Mouse (Mus musculus) T-helper 2 cell (primary cell): Measurements from ENCODE around the gene Il23a.
"Not testable (repeated sequence)": the region's sequence is repeated elsewhere in the genome, so short reads cannot be mapped to it uniquely, and the experiment has no call there.

ENCODE experiments used
- in situ Hi-C: fragments of 300-600 bp; cut with MboI, MseI; formaldehyde crosslinking; loops from one replicate; pipeline ENCODE4 v1.15.1; 2025; ENCODE audit warnings: high pct_unique_total_duplicates

Il23a gene

DNA sequence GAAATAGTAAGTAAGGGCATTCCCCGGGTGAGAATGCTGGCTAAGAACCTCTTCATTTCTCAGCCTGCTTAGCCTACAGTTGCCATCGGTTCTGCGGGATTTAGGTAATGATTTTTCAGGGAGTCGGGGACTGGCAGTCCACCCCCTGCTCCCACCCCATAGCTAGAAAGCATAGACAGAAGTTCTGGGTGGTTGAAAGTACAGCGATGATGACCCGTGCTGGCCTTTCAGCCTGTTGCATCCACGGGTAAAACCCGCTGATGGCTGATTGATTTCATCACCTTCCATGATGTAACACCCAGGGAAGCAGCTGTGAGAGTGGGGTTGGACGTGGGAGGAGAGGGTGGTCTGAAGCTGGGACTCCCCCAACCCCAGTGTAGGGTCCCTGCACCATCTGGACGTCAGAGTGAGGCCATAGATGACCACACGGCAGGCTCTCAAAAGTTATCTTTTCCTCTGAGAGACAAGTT, at the start of gene Il23a:
Il23a (minus strand) TSS at position 51 of the 470 bp plus-strand sequence.
- in situ Hi-C loops = no loop called here

GRCm38 (mm10) chr10:128347541-128347940, 49.0 kb upstream of the Il23a start:
- in situ Hi-C loops = no loop called here

- in situ Hi-C loops = no loop called here
These were observed 46.2 kb upstream of the Il23a start for GRCm38 (mm10) chr10:128344568-128345275.

DNA sequence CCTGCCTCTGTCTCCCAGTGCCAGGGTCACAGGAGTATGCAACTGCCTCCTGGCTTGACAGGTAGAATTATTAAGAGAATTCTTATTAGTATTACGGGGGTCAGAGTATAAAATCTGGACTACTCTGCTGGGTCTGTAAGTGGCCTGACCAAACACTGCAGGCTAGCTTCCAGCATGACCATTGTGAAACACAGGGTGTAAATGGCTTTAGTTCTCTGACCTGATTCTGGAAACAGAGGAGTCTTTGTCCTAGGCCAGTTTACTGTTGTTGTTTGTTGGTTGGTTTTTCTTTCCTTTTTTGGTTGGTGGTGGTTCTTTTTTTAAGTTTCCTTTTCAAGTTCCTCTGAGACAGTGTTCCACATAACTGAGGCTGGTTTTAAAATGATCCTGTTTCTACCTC, 44.9 kb upstream of the Il23a start:
- in situ Hi-C loops = no loop called here

- in situ Hi-C loops = no loop called here
These were observed 41.7 kb upstream of the Il23a start for GRCm38 (mm10) chr10:128340257-128340656.

- in situ Hi-C loops = no loop called here
These were observed 40.4 kb upstream of the Il23a start for GRCm38 (mm10) chr10:128338948-128339347.

DNA sequence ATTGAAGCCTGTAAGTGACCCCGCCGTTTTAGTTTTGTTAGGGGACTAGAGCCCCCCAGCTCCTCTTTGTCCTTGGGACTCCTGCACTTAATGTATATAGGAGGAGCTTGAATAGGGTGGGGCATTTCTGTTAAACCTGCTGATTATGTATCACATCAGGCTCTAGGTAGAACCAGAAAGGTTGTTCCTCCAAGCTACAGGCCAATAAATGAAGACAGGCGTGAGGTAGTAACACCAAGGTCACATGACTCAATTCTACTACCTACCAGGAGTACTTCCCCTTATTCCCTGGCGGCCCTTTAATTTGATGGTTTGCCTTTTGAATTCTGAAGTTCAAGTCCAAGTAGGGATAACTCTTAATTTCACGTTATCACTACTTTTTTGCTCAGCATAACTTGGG, 39.9 kb upstream of the Il23a start:
- in situ Hi-C loops = no loop called here

DNA sequence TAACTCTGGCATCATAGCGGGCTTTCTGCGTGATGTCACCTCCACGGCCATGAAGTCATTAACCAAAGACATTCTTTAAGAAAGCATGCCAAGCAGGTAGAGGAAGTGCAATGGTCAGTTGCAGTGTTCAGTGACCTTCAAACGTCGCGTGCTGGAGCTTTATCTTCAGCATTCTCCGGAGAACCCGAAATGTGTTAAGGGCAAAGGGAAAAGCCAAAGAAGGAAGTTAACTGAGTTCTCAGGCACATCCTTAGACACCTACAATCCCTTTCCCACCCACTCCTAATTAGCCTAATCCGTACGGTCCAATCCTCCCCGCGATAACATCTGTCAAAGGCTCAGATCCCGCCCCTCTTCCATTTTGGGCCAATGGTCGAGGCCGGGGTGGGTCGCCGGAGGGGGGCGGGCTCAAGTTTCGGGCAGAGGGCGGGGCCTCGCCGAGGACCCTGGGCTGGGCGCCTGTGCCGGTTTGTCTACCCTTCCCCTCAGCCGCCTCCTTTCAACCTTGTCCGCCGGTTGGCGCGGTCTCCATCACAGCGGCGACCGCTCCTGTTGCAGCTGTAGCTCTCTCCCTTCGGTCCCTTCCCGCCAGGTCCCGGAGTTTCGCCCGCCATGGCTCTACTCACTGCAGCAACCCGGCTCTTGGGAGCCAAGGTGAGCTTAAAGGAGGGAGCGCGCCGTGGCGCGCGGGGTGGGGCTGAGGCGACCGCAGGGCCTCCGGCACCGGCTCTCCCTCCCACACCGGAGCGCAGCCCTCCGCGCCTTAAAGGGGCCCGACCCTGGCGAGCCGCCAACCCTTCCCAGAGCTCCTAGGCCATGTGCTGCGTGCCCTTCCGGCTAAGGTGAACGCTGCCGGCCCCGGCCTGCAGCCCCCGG, 39.0 kb upstream of the Il23a start, which contains the start of gene Cs:
Cs (plus strand) TSS at position 429 of the 876 bp plus-strand sequence.
- in situ Hi-C loops = no loop called here

- in situ Hi-C loops = no loop called here
These were observed 38.0 kb upstream of the Il23a start for GRCm38 (mm10) chr10:128336597-128336996.

GRCm38 (mm10) chr10:128336195-128336594, 37.6 kb upstream of the Il23a start:
- in situ Hi-C loops = no loop called here

- in situ Hi-C loops = no loop called here
These were observed 37.0 kb upstream of the Il23a start for GRCm38 (mm10) chr10:128335582-128335981.

- in situ Hi-C loops = not testable (repeated sequence)
These were observed 34.1 kb upstream of the Il23a start for GRCm38 (mm10) chr10:128332358-128333249.

DNA sequence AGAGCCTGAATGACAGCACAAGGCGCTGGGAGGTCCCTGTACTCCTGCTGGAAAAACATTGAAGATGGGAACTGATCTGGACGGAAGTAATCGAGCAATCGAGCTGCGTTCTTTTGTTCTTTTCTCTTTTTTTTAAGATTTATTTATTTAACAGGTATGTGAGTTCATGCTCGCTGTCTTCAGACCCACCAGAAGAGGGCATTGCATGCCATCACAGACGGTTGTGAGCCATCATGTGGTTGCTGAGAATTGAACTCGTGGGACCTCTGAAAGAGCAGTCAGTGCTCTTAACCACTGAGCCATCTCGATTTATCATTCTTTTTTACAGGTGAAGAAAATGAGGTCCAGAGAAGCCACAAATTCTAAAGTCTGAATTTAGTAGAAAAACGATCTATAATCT, 29.1 kb upstream of the Il23a start:
- in situ Hi-C loops = no loop called here

GRCm38 (mm10) chr10:128326825-128327224, 28.3 kb upstream of the Il23a start:
- in situ Hi-C loops = no loop called here

GRCm38 (mm10) chr10:128323516-128323915, 25.0 kb upstream of the Il23a start:
- in situ Hi-C loops = no loop called here

GRCm38 (mm10) chr10:128322141-128323108, 23.9 kb upstream of the Il23a start, which contains the start of gene Cnpy2:
Gene Cnpy2, plus strand, starts transcription at chr10:128322459.
- in situ Hi-C loops = no loop called here

DNA sequence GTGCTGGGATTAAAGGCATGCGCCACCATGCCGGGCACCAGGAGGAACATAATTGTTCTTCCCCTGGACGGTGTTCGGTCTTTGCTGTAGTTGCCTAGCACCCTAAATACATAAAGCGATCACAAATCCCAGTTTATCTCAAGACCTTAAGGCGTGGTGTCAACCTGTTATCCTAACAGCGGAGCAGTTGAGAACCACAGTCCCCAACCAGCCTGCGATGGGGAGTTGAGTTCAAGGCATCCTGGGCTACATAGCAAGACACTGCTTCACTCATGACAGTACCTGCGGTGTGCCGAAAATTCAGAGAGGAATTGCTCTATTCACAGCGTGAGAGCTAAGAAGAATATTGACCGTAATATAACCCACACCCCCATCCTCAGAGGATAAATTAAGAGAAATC, 23.1 kb upstream of the Il23a start:
- in situ Hi-C loops = no loop called here

- in situ Hi-C loops = no loop called here
These were observed 17.0 kb upstream of the Il23a start for GRCm38 (mm10) chr10:128315578-128315977.

DNA sequence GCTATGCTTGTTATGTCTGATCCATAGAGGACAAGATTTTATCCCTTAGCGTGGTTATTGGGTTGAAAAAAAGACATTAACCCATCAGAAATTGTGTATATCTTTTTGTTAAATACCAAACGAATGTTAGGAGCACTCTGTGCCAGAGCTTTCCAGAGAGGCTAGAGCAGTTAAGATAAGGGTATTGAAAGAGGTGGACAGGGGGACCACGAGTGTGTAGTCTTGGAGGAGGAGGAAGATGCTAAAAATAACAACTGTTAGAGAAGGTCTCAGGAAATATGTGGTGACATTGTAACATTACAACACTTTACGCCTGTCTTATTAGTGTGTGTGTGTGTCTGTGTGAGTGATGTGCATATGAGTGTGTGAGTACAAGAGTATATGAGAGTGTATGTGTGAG, 12.3 kb upstream of the Il23a start:
- in situ Hi-C loops = no loop called here

DNA sequence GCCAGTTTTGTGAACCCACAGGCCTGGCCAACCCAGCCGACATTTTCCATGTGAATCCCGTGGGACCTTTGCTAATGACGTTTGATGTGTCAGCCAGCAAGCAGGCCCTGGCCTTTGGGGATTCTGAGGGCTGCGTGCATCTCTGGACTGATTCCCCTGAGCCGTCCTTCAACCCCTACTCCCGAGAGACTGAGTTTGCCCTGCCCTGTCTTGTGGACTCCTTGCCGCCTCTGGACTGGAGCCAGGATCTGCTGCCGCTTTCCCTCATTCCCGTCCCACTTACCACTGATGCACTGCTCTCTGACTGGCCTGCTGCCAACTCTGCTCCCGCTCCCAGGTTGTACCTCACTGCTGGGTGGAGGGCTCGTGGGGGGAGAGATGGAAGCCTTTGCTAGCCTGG, 11.6 kb upstream of the Il23a start:
- in situ Hi-C loops = no loop called here
